Mouse (Mus musculus) limb, embryonic 15.5 days (tissue): Measurements from ENCODE around the gene Lamtor1. TPM values are rescaled to one million over a fixed set of nuclear protein-coding genes. Genes with fewer than 3 reads are reported as not detected.

Source experiments
- microRNA-seq: library from miRNA; unstranded; fragments of <30 nt; microRNA quantifications from one replicate; pipeline ENCODE4, GENCODE M21; 2016
- polyA plus RNA-seq: library from polyadenylated mRNA; unstranded; fragments of >200 nt; fragmentation: Nextera tagmentation; extraction: Ambion mirVana; gene quantifications from 2 replicates; pipeline ENCODE4 v1.2.1, GENCODE M21; 2015

The Lamtor1 gene
- polyA plus RNA-seq, 1 experiment from 2014 or later: 166 TPM

Small RNAs within 50 kb of the gene (microRNA-seq; reads per million reads assigned to microRNA genes)
- not detected for gene Gm22655

Other genes starting within 250 kb of the Lamtor1 start
- gene Clpb, start 242.3 kb upstream of the Lamtor1 start, polyA plus RNA-seq: 54.8 and 58.9 TPM in 2 replicates
- gene Phox2a, start 87.6 kb upstream of the Lamtor1 start, polyA plus RNA-seq: 0.14 and 0.23 TPM in 2 replicates
- gene Inppl1, start 67.7 kb upstream of the Lamtor1 start, polyA plus RNA-seq: 49.4 and 56.6 TPM in 2 replicates
- gene Folr2, start 48.7 kb upstream of the Lamtor1 start, polyA plus RNA-seq: 3.8 and 5.6 TPM in 2 replicates
- gene Anapc15, start 42.2 kb upstream of the Lamtor1 start, polyA plus RNA-seq: 54.5 and 56.5 TPM in 2 replicates
- gene Folr1, start 35.1 kb upstream of the Lamtor1 start, polyA plus RNA-seq: 0.61 and 0.65 TPM in 2 replicates
- 0.23 and 0.25 TPM in 2 replicates for gene Tomt, start 455 bp downstream of the Lamtor1 start, polyA plus RNA-seq
- gene Lrrc51, start 28.0 kb downstream of the Lamtor1 start, polyA plus RNA-seq: 8.8 and 11.5 TPM in 2 replicates
- 66.2 and 72.9 TPM in 2 replicates for gene Numa1, start 28.2 kb downstream of the Lamtor1 start, polyA plus RNA-seq
- gene Il18bp, start 112.8 kb downstream of the Lamtor1 start, polyA plus RNA-seq: 1.9 and 2.4 TPM in 2 replicates
- gene Rnf121, start 159.6 kb downstream of the Lamtor1 start, polyA plus RNA-seq: 30.8 and 32.8 TPM in 2 replicates
- gene Xndc1, start 159.6 kb downstream of the Lamtor1 start, polyA plus RNA-seq: 30.6 and 32.3 TPM in 2 replicates
- 1.5 and 1.6 TPM in 2 replicates for gene Xntrpc, start 159.8 kb downstream of the Lamtor1 start, polyA plus RNA-seq
- gene Trpc2, start 177.2 kb downstream of the Lamtor1 start, polyA plus RNA-seq: not detected in 2 replicates
- 14.9 and 38.9 TPM in 2 replicates for gene Art1, start 195.8 kb downstream of the Lamtor1 start, polyA plus RNA-seq
- gene Art5, start 203.6 kb downstream of the Lamtor1 start, polyA plus RNA-seq: 3.1 and 3.9 TPM in 2 replicates
- gene Chrna10, start 210.9 kb downstream of the Lamtor1 start, polyA plus RNA-seq: 0.15 TPM in 1 of 2 replicates, not detected in the other